Mouse (Mus musculus) fibroblast of lung, adult 2 months (primary cell): ENCODE results near the gene Fbln5.

Experiments used
- DNase-seq: peaks from one replicate; pipeline ENCODE4 v3.0.0-alpha.2; 2011; ENCODE audit warnings: low read depth

Gene Fbln5

DNA sequence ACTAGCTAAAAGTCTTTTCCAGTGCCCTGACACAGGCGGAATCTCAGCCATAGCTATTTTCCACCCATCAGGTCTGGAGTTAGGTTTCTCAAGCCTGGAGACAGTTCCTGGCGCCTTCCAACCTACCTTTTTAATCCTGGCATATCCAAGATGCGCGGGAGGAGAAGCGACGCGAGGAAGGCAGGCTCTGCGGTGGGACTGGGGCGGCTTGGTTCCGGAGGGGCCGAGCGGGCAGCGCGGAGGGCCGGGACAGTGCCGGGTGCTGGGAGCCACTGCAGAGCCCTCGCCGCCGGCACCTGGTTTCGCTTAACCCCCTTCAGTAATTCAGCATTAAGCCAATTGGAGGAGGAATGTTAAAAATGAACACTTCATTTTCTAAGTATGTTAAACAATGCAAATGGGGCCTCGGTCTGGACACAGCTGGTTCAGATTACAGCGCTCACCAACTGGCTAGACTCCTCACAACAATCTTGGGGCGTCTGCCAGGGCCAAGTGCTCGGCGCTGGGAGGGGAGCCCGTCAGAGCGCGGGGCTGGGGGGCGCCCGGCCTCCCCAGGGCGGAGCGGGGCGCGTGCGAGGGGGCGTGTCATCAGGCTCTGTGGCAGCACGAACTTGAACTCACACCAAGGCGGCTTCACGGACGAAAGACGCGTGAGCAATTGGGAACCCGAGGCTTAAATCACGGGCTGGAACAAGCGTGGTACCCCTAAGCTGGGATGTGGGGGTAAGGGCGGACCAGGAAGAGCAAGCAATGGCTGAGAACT lies at the start of gene Fbln5:
Gene Fbln5 (minus strand): TSS at position 448 of the 763 bp plus-strand sequence.
- peak; percentile 78 for DNase-seq

- DNase-seq: no peak
These were observed 43.6 kb upstream of the Fbln5 start for GRCm38 (mm10) chr12:101862286-101862964.

DNA sequence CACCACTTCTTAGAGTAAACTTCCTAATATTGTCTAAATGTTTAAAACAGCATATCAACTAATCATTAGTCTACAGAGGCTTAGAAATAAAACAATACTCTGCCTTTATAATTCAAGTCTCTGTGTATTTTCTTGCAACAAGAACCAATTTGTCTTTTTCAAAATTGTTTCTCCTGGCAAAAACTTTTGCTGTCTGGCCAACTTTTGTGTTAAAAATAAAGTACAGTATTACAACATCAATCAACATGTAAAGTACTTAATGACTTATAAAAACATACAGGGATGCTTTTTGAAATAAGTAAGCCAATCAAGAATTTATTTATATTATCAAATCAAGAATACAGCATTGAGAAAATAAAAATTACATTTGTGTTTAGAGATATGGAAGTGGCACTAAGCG lies 41.4 kb upstream of the Fbln5 start:
- peak; percentile 68 for DNase-seq

DNA sequence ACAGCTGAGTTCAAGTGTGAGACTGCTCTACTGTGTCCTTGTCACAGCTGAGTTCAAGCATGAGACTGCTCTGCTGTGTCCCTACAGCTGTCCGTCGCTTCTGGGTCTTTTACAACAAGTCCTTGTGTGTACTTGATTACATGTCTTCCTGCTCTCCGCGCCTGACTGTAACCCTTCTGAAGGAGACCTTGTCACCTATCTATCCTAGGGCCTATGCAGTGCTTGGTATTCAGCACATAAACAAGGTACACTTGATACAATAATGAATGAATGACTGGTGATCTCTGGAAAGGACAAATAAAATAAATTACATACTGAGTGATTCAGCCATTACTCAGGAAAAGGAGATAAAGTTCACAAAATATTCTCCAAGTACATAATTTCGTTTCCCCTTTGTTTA lies 39.2 kb upstream of the Fbln5 start:
- DNase-seq: no peak

DNA sequence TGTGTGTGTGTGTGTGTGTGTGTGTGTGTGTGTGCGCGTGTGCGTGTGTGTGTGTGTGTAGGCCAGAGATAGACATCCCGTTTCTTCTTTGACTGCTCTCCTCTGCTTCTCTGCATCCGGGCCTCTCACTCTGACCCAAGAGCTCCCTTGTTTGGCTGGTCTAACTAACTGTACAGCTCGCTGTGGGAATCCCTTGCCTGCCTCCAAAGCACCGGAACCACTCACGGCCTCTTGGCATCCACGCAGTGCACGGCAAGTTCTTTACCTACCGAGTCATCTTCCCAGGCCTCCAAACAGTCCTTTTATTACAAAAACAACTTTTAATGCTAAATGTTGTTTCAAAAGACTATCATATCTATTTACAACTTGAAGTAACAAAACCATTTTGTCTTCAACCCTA lies 35.5 kb upstream of the Fbln5 start:
- no peak for DNase-seq

DNA sequence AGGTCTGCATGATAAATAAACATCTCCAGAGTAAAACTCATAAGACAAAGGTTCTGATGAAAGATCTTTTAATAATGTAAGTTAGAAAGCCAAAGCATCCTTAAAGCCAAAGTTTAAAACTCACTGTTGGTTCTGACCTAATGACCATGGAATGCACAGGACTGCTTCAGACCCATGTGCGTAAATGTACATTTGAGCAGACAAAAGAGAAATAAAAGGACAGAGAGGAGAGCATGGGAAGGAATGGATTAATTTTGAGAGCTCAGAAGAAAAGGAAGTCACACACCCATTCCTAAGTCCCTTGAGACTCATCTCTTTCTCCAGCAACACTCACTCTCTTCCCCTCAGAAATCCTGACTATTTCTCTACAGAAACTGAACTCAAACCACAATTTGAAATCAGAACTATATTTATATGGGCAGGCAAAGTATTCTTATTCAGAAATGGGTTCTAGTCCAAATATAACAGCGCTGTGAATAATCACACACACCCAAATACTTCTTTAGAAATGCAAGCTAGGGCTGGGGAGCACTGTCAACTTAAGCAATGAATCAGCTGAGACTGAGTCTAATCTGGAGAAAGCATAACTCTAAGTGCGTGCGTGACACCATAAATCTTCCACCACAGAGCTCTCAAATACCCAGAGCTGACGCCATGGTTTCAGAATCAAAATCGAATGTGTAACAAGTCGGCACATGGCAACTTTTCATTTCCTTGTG lies 33.1 kb upstream of the Fbln5 start:
- DNase-seq: peak; percentile 86

DNA sequence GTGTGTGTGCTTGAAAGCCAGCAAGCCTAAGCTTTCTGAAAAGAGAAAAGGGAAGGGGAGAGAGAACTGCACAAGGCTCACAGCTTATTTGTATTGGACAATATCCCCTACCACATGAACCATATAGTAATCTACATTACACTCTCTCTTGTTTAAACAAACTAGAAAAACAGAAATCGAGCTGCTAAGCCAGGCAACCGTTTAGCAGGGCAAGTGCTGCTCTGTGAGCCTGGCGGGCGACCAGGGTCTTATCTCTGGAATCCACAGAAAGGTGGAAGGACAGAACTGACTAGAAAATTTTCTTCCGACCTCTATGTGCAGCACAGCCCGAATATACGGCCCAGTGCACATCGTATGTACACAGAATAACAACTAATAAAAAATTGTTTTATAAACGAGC lies 32.5 kb upstream of the Fbln5 start:
- no peak for DNase-seq

GRCm38 (mm10) chr12:101836546-101837274 lies 17.9 kb upstream of the Fbln5 start:
- no peak for DNase-seq

DNA sequence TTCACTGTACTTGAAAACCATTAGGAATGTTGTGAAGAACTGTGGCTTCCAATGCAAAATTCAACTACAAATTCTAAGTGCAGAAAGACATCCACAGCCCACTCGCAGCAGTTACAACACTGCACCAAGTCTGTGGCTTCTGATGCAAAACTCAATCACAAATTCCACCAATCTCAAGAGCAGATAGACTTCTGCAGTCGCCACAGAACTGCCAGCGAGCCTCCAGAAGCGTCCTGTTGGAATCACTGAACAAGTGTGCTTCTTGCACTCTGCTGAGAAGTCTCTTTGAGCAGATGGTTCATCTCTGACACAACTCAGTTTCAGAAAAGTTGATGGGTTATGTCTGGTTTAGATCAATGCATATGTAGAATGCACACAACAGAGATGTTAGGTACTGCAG lies 15.9 kb upstream of the Fbln5 start:
- DNase-seq: no peak

GRCm38 (mm10) chr12:101833776-101834175 lies 14.9 kb upstream of the Fbln5 start:
- no peak for DNase-seq

DNA sequence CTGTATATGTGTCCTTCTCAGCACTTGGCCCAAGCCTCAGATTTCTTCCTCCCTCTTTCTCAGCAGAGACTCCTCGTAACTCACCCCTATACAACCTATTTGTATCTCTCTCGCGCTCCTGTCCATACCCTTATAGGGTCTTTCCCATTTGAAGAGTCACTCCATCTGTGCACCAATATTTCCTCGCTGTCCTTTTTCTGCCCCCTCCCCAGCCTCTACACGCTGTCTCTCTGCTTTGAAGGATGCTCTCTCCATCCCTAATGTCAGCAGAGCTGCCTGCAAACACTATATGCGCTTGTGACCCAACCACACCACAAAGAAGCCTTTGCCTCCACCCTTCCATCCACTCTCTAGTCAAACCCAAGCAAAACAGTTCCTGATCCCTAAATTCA lies 14.3 kb upstream of the Fbln5 start:
- no peak for DNase-seq

DNA sequence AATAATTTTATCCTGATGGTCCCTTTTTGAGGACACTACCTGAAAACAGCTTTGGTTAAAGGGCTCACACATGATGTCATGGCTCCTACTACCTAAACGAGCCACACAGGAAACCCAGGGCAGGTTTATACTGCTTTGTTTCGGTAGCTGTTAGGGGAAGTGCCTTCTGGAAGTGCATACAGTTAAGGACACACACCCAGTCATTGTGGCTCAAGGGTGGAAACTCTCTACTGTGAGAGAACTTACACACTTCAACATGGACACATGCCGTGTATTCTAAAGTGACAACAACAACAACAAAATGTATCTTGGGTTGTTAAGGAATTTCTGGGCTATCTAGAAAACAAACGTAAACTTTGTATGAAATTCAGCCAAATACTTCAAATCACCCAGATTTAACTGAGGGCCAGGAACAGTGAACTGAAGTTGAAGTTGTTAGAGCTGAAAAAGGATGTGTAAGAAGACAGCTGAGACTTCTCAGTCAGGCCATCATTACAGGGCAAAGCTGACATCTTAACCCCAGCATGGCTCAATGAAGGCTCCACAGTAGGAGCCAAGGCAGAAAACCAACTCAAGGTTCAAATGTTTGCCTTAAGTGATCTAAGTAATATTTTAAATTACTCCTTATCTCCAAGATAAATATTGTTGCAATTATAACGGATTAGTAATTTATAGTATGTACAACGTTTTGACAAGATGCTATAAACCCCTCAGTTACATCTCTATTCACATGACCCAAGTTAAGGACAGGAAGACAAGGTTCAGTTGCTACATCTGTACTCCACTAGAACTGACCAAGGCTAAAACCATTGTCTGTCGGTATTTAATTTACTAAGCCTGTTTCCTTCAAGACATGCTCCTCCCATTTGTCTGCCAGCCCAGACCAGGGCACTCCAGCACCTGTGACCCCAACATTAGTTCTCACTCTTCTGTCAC lies 13.6 kb upstream of the Fbln5 start:
- no peak for DNase-seq

DNA sequence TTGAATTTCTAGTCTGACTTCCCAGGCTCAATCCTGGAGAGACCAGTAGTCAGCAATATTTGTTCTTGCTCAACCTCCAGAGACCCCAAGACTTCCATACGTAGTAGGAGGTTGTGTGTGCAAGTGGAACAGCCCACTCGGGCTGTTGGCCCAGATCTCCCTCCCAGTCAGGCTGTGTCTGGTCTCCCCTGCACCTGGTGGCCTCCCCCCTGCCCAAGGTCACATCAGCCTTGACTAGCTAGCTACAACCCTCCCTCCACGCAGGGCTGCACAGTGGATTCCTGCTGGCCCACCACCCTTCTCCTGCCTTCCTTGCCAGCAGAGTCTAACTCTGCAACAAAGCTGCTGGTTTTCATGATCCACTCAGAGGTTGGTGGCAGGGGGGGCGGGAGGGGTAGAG lies 12.4 kb upstream of the Fbln5 start:
- no peak for DNase-seq

DNA sequence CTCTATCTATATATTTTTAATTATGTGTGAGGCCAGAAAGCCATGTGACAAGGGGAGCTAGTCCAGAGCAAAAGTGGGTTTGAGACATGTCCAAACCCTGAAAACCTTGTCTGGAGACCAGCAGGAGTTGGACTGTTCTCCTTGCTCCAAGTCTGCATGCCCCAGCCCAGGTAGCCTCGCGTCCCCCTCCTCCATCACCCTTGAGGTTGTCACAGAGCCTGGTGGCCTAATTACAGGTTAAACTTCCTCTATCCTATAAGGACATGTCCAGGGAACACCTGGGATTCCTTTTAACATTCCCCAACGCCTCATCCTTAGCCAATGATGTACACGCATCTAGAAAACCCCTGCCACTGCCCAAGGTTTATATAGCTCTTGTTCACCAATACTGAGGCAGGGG lies 4.3 kb upstream of the Fbln5 start:
- no peak for DNase-seq

GRCm38 (mm10) chr12:101821596-101821995 lies 2.7 kb upstream of the Fbln5 start:
- DNase-seq: no peak

DNA sequence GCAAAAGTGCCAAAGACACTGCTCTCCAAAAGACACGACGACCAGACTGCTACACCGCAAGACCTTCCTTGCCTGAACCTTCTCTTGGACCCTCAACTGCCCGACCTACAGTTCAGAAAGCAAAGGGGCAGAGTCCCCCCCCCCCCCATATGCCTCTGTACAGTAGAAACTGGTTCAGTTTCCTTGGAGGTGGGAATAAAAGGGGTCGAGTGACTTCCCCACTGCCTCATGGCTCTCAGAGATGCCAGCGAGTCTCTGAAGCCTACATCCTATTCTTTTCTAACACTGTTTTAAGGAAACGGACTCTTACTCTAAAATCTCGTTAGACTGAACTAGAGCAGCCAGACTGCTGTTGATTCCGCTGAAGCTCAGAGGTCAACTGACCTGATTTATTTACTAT lies 715 bp upstream of the Fbln5 start:
- DNase-seq: no peak

DNA sequence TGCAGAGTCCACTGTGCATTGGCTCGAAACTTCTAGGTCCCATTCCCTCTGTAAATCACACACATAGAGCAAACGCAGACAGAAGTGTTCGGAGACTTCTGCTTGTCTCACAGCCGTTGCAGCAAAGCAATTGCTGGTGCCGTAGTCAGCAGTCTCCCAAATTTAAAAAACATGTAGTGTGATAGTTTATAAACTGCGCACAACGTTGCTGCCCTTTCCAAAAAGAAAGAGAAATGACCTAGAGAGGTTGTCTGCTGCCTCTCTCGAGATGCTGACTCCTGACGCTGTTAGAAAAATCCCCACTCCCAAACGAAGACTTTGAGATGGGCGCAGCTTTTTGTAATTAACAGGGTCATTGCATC lies 628 bp downstream of the Fbln5 start:
- DNase-seq: no peak

DNA sequence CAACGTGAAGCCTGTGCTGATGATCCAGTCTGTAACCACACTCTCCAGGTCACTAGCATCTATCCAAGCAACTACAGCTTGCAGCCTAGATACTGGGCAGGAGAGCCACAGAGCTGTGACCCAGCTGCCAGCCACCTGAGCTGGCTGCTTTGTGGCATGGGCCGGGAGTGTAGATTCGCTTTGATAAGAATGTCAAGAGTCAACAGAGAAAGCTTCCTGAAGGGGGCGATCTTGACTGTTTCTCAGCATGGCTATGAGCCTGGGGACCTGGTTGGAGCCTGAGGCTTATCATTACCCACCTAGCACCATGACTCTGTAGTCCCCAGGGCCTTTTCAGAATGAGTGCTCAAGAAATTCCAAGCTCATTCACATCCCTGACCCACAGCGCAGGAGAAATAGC lies 2.0 kb downstream of the Fbln5 start:
- no peak for DNase-seq

GRCm38 (mm10) chr12:101815796-101816195 lies 3.1 kb downstream of the Fbln5 start:
- DNase-seq: no peak

DNA sequence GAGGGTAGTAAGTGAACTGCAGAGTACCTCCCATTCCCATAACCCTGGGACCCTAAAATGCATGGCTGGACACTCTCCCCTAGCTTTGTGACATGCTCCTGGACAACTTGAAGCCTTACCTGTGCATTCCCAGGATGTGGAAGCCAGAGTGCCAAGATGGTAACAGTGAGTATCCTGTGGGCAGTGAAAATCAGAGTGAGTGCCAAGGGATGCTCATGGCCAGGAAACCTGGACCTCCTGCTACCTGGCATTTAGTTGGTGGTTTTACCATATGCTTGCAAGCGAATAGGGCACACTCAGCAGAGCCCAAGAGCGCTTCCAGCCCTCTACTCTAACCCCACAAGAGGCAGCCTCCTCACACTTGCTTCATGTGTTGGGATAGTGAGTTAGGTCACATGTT lies 4.4 kb downstream of the Fbln5 start:
- DNase-seq: no peak

DNA sequence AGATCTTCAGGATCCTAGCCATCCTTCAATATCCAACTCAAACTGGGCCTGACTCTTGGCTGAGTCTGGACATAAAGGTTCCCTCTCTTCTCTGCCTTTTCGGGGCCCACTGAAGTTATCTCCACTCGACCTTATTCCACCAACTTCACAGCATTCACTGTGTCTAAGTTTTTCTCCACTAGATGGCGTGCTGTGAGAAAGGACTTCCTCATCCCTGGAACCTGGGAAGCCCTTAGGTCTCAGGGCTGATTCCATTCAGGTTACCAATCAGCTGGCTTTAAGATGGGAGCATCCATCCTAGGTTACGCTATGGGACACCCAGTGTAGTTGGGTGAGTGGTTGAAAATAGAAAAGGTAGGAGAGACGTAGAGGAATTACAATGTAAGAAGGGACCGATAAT lies 7.7 kb downstream of the Fbln5 start:
- DNase-seq: no peak
